Mouse (Mus musculus): Measurements from ENCODE around the gene Pnmt.
"Not testable (repeated sequence)": the region's sequence is repeated elsewhere in the genome, so short reads cannot be mapped to it uniquely, and the experiment has no call there.

Pnmt gene

DNA sequence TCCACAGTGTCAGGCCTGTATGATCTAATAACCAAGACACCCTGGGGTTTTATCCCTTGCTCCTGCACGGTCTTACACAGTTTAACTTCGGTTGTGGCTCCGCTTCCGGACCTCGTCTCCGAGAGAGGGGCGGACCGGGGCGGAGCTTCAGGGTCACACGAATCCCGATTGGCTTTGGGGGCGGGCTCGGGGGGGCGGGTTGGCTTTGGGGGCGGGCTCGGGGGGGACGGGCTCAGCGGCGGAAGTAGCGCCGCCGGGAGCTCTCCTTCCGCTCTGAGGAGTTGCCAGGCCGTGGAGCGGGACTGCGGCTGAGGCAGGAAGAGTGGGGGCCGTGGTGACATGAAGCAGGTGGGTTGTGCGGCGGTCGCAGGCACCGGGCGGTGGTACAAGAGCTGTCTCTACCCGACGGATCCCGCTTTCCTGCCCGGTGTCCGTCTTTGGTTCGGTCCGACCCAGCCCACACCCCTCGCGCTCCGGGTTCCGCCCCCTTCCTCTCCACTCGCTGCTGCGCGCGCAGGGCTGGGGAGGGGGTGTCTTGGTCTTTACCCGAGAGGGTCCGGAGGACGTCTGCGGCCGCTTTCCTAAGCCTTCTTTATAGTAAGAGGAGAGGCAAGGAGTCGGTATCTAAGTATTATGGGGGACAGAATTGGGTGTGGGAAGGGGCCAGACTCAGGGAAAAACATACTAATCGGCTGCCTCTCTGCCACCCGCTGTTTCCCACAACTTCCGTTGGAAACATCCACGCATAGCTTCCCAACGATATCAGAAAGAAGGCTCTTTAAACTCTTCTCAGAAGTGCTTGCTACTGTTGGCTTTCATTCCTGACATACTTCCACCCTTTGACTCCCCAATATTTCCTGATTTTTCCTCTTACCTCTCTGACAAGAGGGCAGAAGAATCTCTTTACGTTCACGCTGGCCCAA, 27.8 kb upstream of the Pnmt start, which contains the start of gene Stard3:
Gene Stard3, plus strand, starts transcription at position 208 of the 923 bp plus-strand sequence.
- peak; percentile 90 for DNase-seq (ENCODE audit: low spot score)

GRCm38 (mm10) chr11:98360866-98361521, 25.3 kb upstream of the Pnmt start:
- no peak for DNase-seq (ENCODE audit: low spot score)

GRCm38 (mm10) chr11:98363817-98364216, 22.4 kb upstream of the Pnmt start:
- no peak for DNase-seq (ENCODE audit: low spot score)

GRCm38 (mm10) chr11:98364410-98364809, 21.8 kb upstream of the Pnmt start:
- no peak for DNase-seq (ENCODE audit: low spot score)

GRCm38 (mm10) chr11:98366290-98366689, 20.0 kb upstream of the Pnmt start:
- DNase-seq (ENCODE audit: low spot score): no peak

GRCm38 (mm10) chr11:98367171-98367862, 18.9 kb upstream of the Pnmt start:
- DNase-seq (ENCODE audit: low spot score): peak; percentile 41

DNA sequence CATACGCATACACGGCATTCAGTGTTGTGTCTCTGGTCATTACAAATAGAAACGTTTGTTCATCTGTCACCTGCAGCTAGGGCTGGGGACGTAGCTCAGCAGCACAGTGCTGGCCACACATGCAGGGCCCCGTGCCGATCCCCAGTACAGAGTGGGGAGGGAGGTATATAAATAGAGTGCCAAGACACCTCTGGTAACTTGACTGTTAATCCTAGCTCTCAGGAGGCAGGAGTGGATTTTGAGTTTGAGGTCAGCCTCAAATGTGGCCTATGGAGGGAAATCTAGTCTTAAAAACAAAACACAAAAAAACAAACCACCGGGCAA, 18.4 kb upstream of the Pnmt start:
- DNase-seq (ENCODE audit: low spot score): no peak

- no peak for DNase-seq (ENCODE audit: low spot score)
Measured at GRCm38 (mm10) chr11:98369337-98369736, 16.9 kb upstream of the Pnmt start.

DNA sequence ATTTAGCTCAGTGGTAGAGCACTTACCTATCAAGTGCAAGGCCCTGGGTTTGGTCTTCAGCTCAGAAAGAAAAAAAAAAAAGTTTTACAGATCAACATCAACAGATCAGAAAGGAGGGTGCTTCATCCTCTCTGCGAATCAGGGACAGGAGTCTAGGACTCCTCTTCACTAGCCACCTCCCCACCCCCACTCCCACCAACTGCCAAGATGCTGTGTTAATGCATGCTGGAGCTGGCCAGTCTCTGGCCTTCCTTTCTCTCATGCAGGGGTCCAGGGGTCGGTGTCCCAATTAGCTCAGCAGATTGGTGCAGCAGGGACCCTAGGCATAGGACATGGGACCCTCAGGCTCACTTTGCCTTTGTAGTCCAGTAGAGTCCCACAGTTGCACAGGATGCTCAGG, 15.7 kb upstream of the Pnmt start:
- DNase-seq (ENCODE audit: low spot score): no peak

GRCm38 (mm10) chr11:98371556-98372240, 14.6 kb upstream of the Pnmt start:
- DNase-seq (ENCODE audit: low spot score): no peak

DNA sequence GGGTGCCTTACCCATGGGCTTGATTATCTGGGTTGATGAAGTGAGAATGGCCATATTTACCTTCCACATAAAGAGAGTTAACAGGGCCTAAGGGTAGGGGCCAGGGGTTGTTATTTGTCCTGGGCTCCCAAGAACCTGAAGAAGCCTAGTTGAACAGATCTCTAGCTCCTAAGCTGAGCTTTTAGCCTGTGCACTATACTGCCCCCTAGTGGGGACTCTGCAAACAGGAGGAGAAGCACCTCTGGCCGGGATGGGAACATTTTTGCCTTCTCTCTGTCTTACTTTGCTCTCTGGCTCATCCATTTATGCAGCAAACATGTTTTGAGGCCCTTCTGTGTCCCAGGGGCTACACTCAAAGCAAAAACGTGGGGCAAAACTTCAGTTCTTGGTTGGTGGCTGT, 13.8 kb upstream of the Pnmt start:
- DNase-seq (ENCODE audit: low spot score): peak; percentile 49

GRCm38 (mm10) chr11:98373244-98373643, 13.0 kb upstream of the Pnmt start:
- DNase-seq (ENCODE audit: low spot score): no peak

GRCm38 (mm10) chr11:98374266-98374665, 12.0 kb upstream of the Pnmt start:
- DNase-seq (ENCODE audit: low spot score): no peak

DNA sequence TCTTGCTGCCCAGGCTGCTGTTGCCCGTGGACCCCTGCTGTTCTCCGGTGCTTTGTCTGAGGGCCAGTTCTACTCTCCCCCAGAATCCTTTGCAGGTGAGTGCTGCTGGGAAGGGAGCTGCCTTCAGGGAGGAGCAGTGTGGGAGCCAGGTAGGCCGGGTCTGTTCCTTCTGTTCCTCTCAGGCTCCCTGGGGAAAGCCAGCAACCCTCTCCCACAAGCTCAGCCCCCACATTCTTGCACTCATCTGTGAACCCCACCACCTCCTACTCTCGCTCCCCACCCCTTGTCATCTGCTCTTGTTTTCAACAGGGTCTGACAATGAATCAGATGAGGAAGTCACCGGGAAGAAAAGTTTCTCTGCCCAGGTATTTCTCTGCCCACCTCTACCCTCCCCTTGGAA, 9.5 kb upstream of the Pnmt start:
- no peak for DNase-seq (ENCODE audit: low spot score)

DNA sequence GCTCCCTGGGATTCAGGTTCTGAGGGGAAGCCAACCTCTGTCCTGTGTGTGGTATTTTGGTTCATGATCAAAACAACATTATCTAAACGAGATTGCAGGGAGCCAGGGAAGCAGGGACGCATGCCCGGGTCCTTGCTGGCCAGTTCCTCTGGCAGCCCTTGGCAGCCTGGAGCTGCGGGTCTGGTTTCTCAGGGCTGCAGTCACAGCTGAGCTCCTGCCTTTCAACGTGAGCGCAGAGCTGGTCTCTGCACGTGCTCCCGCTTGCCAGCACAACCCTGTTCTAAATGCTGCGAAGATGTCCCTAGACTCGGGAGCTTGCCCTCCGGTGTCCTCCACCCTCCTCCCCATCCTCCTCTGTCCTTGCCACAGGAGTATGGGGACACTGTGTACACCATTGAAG, 8.5 kb upstream of the Pnmt start:
- DNase-seq (ENCODE audit: low spot score): no peak

DNA sequence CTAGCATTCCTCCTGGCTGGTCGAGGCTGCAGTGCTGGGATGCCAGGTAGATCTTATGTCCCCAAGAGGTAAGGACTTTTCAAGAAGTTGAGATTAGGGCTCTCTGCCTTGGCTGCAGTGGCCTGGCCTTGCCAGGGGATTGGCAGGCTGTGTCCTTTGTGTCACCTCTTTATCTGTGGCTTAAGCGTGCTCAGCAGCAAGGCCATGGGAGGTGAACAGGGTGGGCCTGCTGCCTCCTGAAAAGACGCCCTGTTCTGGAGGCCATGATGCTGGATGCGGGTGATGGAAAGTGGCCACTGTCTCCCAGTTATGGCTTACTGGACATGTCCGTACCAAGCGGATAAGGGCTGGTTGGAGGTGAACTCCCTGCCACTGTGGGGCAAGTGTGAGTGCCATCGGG, 6.9 kb upstream of the Pnmt start:
- DNase-seq (ENCODE audit: low spot score): no peak

DNA sequence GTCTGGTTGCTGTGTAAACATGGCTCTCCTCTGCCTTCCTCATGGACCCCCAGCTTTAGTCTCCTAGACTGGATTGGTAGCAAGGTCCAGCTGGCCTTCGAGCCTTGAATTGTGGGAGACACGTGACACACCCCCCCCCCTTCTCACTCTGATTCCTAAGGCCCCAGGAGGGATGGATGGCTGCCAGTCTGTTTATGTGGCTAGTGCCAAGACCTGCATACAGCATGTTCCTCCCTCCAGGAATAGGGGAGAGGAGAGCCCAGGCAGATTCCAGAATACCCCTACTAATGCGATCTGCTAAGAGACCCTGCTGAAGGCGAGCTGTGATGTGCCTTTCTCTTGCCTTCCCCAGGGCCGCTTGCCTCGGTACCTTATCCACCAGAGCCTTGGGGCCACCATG, 6.1 kb upstream of the Pnmt start:
- DNase-seq (ENCODE audit: low spot score): no peak

DNA sequence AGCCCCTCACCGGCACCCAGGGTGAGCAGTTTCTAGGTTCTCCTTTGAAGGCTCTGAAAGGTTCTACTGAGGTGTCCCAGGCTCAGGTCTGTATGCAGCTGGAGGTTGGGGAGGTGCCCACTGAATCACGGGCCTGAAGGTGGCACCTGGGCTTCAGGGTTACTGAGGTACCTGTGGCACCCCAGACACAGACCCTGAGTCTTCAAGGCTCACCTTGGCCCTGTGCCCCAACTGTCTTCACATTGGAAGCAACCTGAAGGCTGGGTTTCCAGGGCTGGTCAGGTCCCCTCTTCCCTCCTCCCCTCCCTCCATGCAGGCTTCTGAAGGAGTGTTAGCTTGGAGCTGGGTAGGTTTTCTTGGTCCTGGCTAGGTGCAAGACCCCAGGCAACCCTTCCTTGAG, 4.6 kb upstream of the Pnmt start:
- no peak for DNase-seq (ENCODE audit: low spot score)

DNA sequence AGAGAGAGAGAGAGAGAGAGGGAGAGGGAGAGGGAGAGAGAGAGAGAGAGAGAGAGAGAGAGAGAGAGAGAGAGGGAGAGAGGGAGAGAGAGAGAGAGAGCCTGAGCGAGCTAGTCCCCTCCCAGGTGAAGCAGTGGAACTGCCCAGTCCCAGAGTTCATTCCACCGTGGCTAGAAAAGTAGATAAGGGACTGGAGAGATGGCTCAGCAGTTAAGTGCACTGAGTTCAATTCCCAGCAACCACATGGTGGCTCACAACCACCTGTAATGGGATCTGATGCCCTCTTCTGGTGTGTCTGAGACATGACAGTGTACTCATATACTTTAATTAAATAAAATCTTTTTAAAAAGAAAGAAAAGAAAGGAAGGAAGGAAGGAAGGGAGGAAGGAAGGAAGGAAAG, 3.8 kb upstream of the Pnmt start:
- DNase-seq (ENCODE audit: low spot score): not testable (repeated sequence)

DNA sequence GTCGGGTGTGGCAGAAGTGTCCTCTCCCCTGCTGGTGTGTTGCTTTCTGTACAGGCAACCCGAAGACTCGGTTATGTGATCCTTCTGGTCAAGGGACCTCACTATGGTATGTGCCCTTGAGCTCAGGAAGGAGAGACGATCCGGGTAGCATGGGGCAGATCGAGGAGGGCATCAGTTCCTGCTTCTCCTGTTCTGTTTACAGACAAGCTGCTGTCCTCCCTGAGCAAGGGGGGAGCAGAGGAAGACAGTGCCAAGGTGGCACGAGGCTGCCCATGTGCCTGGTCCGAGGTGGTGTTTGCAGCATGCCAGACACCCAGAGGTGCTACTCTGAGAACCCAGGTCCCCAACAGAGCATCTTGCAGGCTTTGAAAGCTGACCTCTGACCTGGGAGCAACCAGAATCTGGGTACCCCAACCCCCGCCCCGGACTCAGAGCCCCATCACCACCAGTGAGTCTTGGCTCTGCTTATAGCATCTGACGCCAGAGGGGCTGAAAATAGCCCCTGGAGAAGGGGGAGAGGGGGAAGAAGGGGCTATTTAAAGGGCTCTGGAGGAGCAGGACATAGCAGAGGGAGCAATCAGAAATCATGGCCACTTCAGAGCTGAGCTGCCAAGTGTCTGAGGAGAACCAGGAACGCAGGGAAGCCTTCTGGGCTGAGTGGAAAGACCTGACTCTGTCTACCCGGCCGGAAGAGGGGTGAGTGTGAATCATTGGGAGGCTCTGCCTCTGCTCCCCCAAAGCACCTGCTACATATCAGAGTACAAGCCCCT, 2.8 kb upstream of the Pnmt start, which contains the start of gene Tcap:
Gene Tcap, plus strand, starts transcription at position 551 of the 770 bp plus-strand sequence.
- DNase-seq (ENCODE audit: low spot score): no peak

DNA sequence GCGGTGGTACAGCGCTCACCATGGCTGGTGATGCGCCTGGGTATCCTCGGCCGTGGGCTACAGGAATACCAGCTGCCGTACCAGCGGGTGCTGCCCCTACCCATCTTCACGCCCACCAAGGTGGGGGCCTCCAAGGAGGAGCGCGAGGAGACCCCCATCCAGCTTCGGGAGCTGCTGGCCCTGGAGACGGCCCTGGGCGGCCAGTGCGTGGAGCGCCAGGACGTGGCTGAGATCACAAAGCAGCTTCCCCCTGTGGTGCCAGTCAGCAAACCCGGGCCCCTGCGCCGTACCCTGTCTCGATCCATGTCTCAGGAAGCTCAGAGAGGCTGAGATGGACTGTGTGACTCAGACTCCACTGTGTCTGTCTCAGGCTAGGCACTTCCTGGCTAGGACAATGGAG, 2.0 kb upstream of the Pnmt start:
- no peak for DNase-seq (ENCODE audit: low spot score)
